Comparison of ENCODE assay signal across 12 mouse cellular contexts in genomic region chr6:145175571-145175981, GRCm38 (mm10). TPM values are rescaled to one million over a fixed set of nuclear protein-coding genes. Genes with fewer than 3 reads are reported as not detected.
DNase-seq lines count a peak whose midpoint lies in the region; ATAC-seq and TF ChIP-seq lines count a peak whose summit lies in the region.
"Had no signal": no experiment of that assay in that cellular context is flagged by ENCODE, and none has a peak within 500 bp of the region (broad histone marks: within the 10 kb centered on the region; RNA-seq: fewer than 3 reads in every experiment).

No protein-coding gene starts in this region.

- ATAC-seq in hindbrain, embryonic 13.5 days (ENCODE audit: low FRiP score), result no peak
- peak; percentile 15; the same call in 1 of the 2 replicates for ATAC-seq in limb, embryonic 12.5 days (ENCODE audit: insufficient number of reproducible peaks, insufficient read depth, low FRiP score, low TSS enrichment, low read depth)
- no peak for ATAC-seq in monocyte, adult 5-6 weeks (replicated peaks; ENCODE audit: insufficient number of reproducible peaks, low FRiP score, low TSS enrichment, poor library complexity, severe bottlenecking)
- ATAC-seq in forebrain, embryonic 13.5 days, result no peak

- H3K36me3 ChIP-seq in hindbrain, embryonic 10.5 days, result no peaks in the 10 kb centered on the region
- H3K36me3 ChIP-seq in hindbrain, embryonic 13.5 days, result no peaks in the 10 kb centered on the region
- H3K36me3 ChIP-seq in E14TG2a.4 (ENCODE audit: insufficient read depth, low read length), result no peaks in the 10 kb centered on the region
- H3K36me3 ChIP-seq in limb, embryonic 12.5 days, result no peaks in the 10 kb centered on the region
- H3K36me3 ChIP-seq in forebrain, embryonic 13.5 days (ENCODE audit: poor library complexity, severe bottlenecking), result no peaks in the 10 kb centered on the region
- H3K36me3 ChIP-seq: forebrain, embryonic 12.5 days; hindbrain, embryonic 15.5 days; neural tube, embryonic 13.5 days had no signal

- DNase-seq in hindbrain, embryonic 10.5 days (ENCODE audit: low spot score), result no peak
- DNase-seq in adrenal gland, adult 2 months, result peak; percentile 83
- DNase-seq in yolk sac, embryonic 10.5 days (ENCODE audit: low spot score), result no peak

- peaks cover 57% of the 10 kb centered on the region for H3K27me3 ChIP-seq in hindbrain, embryonic 10.5 days (ENCODE audit: insufficient read depth, poor library complexity, severe bottlenecking)
- peaks cover 30% of the 10 kb centered on the region for H3K27me3 ChIP-seq in hindbrain, embryonic 13.5 days
- H3K27me3 ChIP-seq in E14TG2a.4 (ENCODE audit: insufficient read depth, low read length), result peaks cover 5% of the 10 kb centered on the region; the same call in 1 of the 2 replicates
- no peaks in the 10 kb centered on the region for H3K27me3 ChIP-seq in limb, embryonic 12.5 days
- peaks cover 24% of the 10 kb centered on the region for H3K27me3 ChIP-seq in forebrain, embryonic 13.5 days

- 0 out of 2 replicates have a peak overlapping the region, but pooled peaks have one; percentile 6 for H3K4me3 ChIP-seq in hindbrain, embryonic 10.5 days
- no peak overlapping the region for H3K4me3 ChIP-seq in hindbrain, embryonic 13.5 days
- H3K4me3 ChIP-seq in E14TG2a.4 (replicated peaks; ENCODE audit: low read length), result peak overlapping the region; percentile 66
- no peak overlapping the region for H3K4me3 ChIP-seq in limb, embryonic 12.5 days (replicated peaks)
- no peak overlapping the region for H3K4me3 ChIP-seq in forebrain, embryonic 13.5 days
- H3K4me3 ChIP-seq: forebrain, embryonic 12.5 days; hindbrain, embryonic 15.5 days; neural tube, embryonic 13.5 days had no signal

- H3K27ac ChIP-seq in hindbrain, embryonic 10.5 days, result no peak overlapping the region
- no peak overlapping the region for H3K27ac ChIP-seq in hindbrain, embryonic 13.5 days
- H3K27ac ChIP-seq in limb, embryonic 12.5 days, result no peak overlapping the region
- H3K27ac ChIP-seq in forebrain, embryonic 13.5 days, result no peak overlapping the region
- H3K27ac ChIP-seq: forebrain, embryonic 12.5 days; hindbrain, embryonic 15.5 days; liver, embryonic 14.5 days; neural tube, embryonic 13.5 days had no signal

- H3K4me1 ChIP-seq in hindbrain, embryonic 10.5 days (replicated peaks), result peaks cover 60% of the 10 kb centered on the region
- peaks cover 19% of the 10 kb centered on the region for H3K4me1 ChIP-seq in hindbrain, embryonic 13.5 days (replicated peaks)
- H3K4me1 ChIP-seq in E14TG2a.4 (replicated peaks; ENCODE audit: low read depth, low read length), result peaks cover 90% of the 10 kb centered on the region
- peaks cover 65% of the 10 kb centered on the region for H3K4me1 ChIP-seq in limb, embryonic 12.5 days (replicated peaks)
- peaks cover 37% of the 10 kb centered on the region for H3K4me1 ChIP-seq in forebrain, embryonic 13.5 days

- no peak overlapping the region for H3K9ac ChIP-seq in hindbrain, embryonic 13.5 days
- no peak overlapping the region for H3K9ac ChIP-seq in limb, embryonic 12.5 days (replicated peaks)
- no peak overlapping the region for H3K9ac ChIP-seq in forebrain, embryonic 13.5 days
- H3K9ac ChIP-seq: forebrain, embryonic 12.5 days; hindbrain, embryonic 15.5 days; liver, embryonic 14.5 days; neural tube, embryonic 13.5 days had no signal

- no peak overlapping the region for H3K4me2 ChIP-seq in hindbrain, embryonic 13.5 days
- H3K4me2 ChIP-seq in limb, embryonic 12.5 days, result peak overlapping the region; percentile 15; the same call in 1 of the 2 replicates
- no peak overlapping the region for H3K4me2 ChIP-seq in forebrain, embryonic 13.5 days
- H3K4me2 ChIP-seq: hindbrain, embryonic 15.5 days; neural tube, embryonic 13.5 days had no signal

- no peaks in the 10 kb centered on the region for H3K9me3 ChIP-seq in hindbrain, embryonic 10.5 days
- no peaks in the 10 kb centered on the region for H3K9me3 ChIP-seq in hindbrain, embryonic 13.5 days
- H3K9me3 ChIP-seq in E14TG2a.4 (ENCODE audit: low read length), result no peaks in the 10 kb centered on the region
- H3K9me3 ChIP-seq in limb, embryonic 12.5 days, result no peaks in the 10 kb centered on the region
- H3K9me3 ChIP-seq in forebrain, embryonic 13.5 days (replicated peaks), result no peaks in the 10 kb centered on the region
- H3K9me3 ChIP-seq: forebrain, embryonic 12.5 days; hindbrain, embryonic 15.5 days; neural tube, embryonic 13.5 days had no signal

- WGBS in hindbrain, embryonic 10.5 days, result 39% methylated on average over 9 of the region's 9 CpGs
- 37% methylated on average over 9 of the region's 9 CpGs for WGBS in hindbrain, embryonic 13.5 days
- WGBS in limb, embryonic 12.5 days, result 26% methylated on average over 9 of the region's 9 CpGs
- 38% methylated on average over 9 of the region's 9 CpGs for WGBS in forebrain, embryonic 13.5 days

- no peak for TF ChIP-seq CTCF in E14TG2a.4 (conservative IDR thresholded peaks at IDR 0.05; ENCODE audit: low read length)

RNA-seq across cellular contexts. Expression of gene Casc1, which starts 35.2 kb away (rescaled TPM):
- 0.62 and 0.88 TPM in 2 replicates for polyA plus RNA-seq in hindbrain, embryonic 10.5 days (2016; fragmentation: Nextera tagmentation; extraction: Ambion mirVana)
- polyA plus RNA-seq in hindbrain, embryonic 13.5 days (2015; fragmentation: Nextera tagmentation; extraction: Ambion mirVana), result 0.97 and 1.0 TPM in 2 replicates
- total RNA-seq in adrenal gland, adult 2 months (2021), result under 1 TPM; 0.61 to 0.79 TPM
- 0.02 and 0.18 TPM in 2 replicates for polyA plus RNA-seq in adrenal gland, adult 2 months (2012; rRNA removed)
- 0.34 and 0.46 TPM in 2 replicates for polyA plus RNA-seq in limb, embryonic 12.5 days (2016; fragmentation: Nextera tagmentation; extraction: Ambion mirVana)
- total RNA-seq in monocyte, adult 5-6 weeks (2017), result 1.7 to 3.1 TPM (median 2.9 TPM) in 3 replicates
- 0.79 and 0.84 TPM in 2 replicates for polyA plus RNA-seq in forebrain, embryonic 13.5 days (2015; fragmentation: Nextera tagmentation; extraction: Ambion mirVana)

RNA-seq across cellular contexts. Expression of gene Etfrf1, which starts 35.4 kb away (rescaled TPM):
- polyA plus RNA-seq in hindbrain, embryonic 10.5 days (2016; fragmentation: Nextera tagmentation; extraction: Ambion mirVana), result 32.3 and 33.4 TPM in 2 replicates
- polyA plus RNA-seq in hindbrain, embryonic 13.5 days (2015; fragmentation: Nextera tagmentation; extraction: Ambion mirVana), result 34.3 and 34.9 TPM in 2 replicates
- total RNA-seq in adrenal gland, adult 2 months (2021), result 100 to 1,000 TPM in 1 of 2 experiments, 10 to 100 TPM in 1; 98.4 to 171 TPM
- 9.0 and 9.4 TPM in 2 replicates for polyA plus RNA-seq in adrenal gland, adult 2 months (2012; rRNA removed)
- polyA plus RNA-seq in limb, embryonic 12.5 days (2016; fragmentation: Nextera tagmentation; extraction: Ambion mirVana), result 32.4 and 32.9 TPM in 2 replicates
- total RNA-seq in monocyte, adult 5-6 weeks (2017), result 18.3 to 22.7 TPM (median 19.3 TPM) in 3 replicates
- polyA plus RNA-seq in forebrain, embryonic 13.5 days (2015; fragmentation: Nextera tagmentation; extraction: Ambion mirVana), result 30.1 and 30.6 TPM in 2 replicates

Comparison
In these comparisons a context has a peak if more than half of its experiments do, and no peak if none do; other contexts are left out.
1. H3K4me3 ChIP-seq: peak in hindbrain, embryonic 10.5 days (single experiment) and E14TG2a.4 (single experiment); none in hindbrain, embryonic 13.5 days (single experiment), limb, embryonic 12.5 days (single experiment) and forebrain, embryonic 13.5 days (single experiment).